Mouse (Mus musculus): ENCODE data around the gene Mturn.

GRCm38 (mm10) chr6:54693286-54693685 is 11.9 kb downstream of the Mturn start:
- TF ChIP-seq CHD2 (IDR thresholded peaks at IDR 0.05; ENCODE audit: low read depth, low read length): no peak
- TF ChIP-seq HCFC1 (IDR thresholded peaks at IDR 0.05; ENCODE audit: borderline replicate concordance, insufficient read depth, low read length): no peak
- TF ChIP-seq ZC3H11A (IDR thresholded peaks at IDR 0.05; ENCODE audit: borderline replicate concordance, low read depth, low read length): no peak
- TF ChIP-seq MAFK (IDR thresholded peaks at IDR 0.05; ENCODE audit: insufficient read depth, low read depth, low read length): no peak
- no peak for TF ChIP-seq ZNF384 (IDR thresholded peaks at IDR 0.05; ENCODE audit: low read depth, low read length)
